Mouse (Mus musculus) neural tube, postnatal 0 days (tissue): ENCODE results near the gene Mrpl40. TPM values are rescaled to one million over a fixed set of nuclear protein-coding genes. Genes with fewer than 3 reads are reported as not detected.

ENCODE experiments used
- polyA plus RNA-seq: library from polyadenylated mRNA; unstranded; fragments of >200 nt; fragmentation: Nextera tagmentation; extraction: Ambion mirVana; gene quantifications from 2 replicates; pipeline ENCODE4 v1.2.1, GENCODE M21; 2015

Mrpl40 gene
- polyA plus RNA-seq = 91.4 and 93.5 TPM in 2 replicates

GRCm38 (mm10) chr16:18876442-18877308 lies at the start of gene Mrpl40, which contains the start of gene Hira:
Gene Mrpl40 (minus strand): TSS chr16:18876862.
Gene Hira (plus strand): TSS chr16:18877037.

DNA sequence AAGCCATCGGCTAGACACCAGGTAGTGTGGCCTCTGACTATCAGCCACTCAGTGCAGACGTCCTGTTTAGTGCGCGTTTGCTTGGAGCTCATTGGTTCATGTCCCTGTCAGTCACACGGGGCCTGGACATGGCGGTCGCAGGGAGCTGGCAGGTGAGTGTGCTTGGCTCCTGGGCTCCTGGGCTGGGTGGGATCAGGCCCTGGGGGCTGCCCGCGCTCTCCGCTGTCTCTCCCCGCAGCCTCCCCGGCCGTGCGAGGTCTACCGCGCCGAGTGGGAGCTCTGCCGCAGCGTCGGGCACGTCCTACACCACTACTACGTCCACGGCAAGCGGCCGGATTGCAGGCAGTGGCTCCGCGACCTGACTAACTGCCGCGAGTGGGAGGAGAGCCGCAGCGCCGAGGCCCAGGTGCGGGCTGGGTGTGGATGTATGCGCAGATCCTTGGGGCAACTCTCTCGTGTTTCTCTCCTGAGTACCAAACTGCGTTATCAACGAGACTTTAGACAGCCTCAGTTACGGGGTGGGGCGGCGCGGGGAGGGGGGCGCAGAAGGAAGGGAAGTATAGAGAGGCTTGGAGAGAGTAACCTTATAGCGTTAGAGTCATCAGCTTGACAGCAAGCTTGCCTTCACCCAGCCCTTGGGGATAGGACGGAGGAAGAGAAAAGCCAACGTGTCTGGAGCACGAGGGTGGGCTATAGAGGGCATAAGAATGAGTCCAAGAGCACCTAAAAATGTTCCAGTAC lies 40.0 kb downstream of the Mrpl40 start, which contains the start of the genes 2510002D24Rik and Gm28539:
2510002D24Rik (plus strand) TSS at position 111 of the 741 bp plus-strand sequence.
Gm28539 (plus strand) TSS at position 117 of the 741 bp plus-strand sequence.

Other genes with a start within 250 kb of the Mrpl40 start
- gene Sept5, start 246.9 kb downstream of the Mrpl40 start, polyA plus RNA-seq = 172 and 207 TPM in 2 replicates
- gene Cldn5, start 100.0 kb downstream of the Mrpl40 start, polyA plus RNA-seq = 126 and 157 TPM in 2 replicates
- 101 and 103 TPM in 2 replicates for gene Ufd1, start 65.1 kb downstream of the Mrpl40 start, polyA plus RNA-seq
- 4.0 and 4.2 TPM in 2 replicates for gene Cdc45, start 64.9 kb downstream of the Mrpl40 start, polyA plus RNA-seq
- gene 2510002D24Rik, start 40.3 kb downstream of the Mrpl40 start, polyA plus RNA-seq = 47.7 and 57.4 TPM in 2 replicates
- not detected in 2 replicates for gene Gm28539, start 40.3 kb downstream of the Mrpl40 start, polyA plus RNA-seq
- gene Hira, start 175 bp upstream of the Mrpl40 start, polyA plus RNA-seq = 20.3 and 25.6 TPM in 2 replicates